Mouse (Mus musculus) heart, embryonic 12.5 days (tissue): ENCODE measurements around the gene Acod1. TPM values are rescaled to one million over a fixed set of nuclear protein-coding genes. Genes with fewer than 3 reads are reported as not detected.
A peak's percentile ranks its signal among the peaks of the same experiment; 100 is the strongest.

Experiments
- ATAC-seq: fragments of 200-750 bp; cut with Nextera tagmentation; 2 replicates; pipeline ENCODE4 v1.8.0; 2017; ENCODE audit warnings: moderate TSS enrichment, moderate library complexity; ENCODE audit not compliant: insufficient number of reproducible peaks, low FRiP score
- H3K27ac ChIP-seq: fragments of 300-500 bp; sonication (generic); 2 replicates; pipeline ENCODE4 v1.5.1; 2016; ENCODE audit warnings: mild to moderate bottlenecking, moderate library complexity; ENCODE audit not compliant: poor library complexity, severe bottlenecking
- H3K27me3 ChIP-seq: fragments of 300-500 bp; sonication (generic); replicated peaks from 2 replicates; pipeline ENCODE4 v1.6.1; 2016; ENCODE audit warnings: mild to moderate bottlenecking, moderate library complexity
- H3K36me3 ChIP-seq: fragments of 300-500 bp; sonication (generic); 2 replicates; pipeline ENCODE4 v1.6.1; 2016; ENCODE audit warnings: mild to moderate bottlenecking, moderate library complexity
- H3K4me1 ChIP-seq: fragments of 300-500 bp; sonication (generic); replicated peaks from 2 replicates; pipeline ENCODE4 v1.6.1; 2016; ENCODE audit warnings: mild to moderate bottlenecking
- H3K4me2 ChIP-seq: fragments of 300-500 bp; sonication (generic); 2 replicates; pipeline ENCODE4 v1.6.1; 2016; ENCODE audit warnings: mild to moderate bottlenecking, moderate library complexity
- H3K4me3 ChIP-seq: fragments of 300-500 bp; sonication (generic); 2 replicates; pipeline ENCODE4 v1.5.1; 2016; ENCODE audit warnings: mild to moderate bottlenecking
- H3K9ac ChIP-seq: fragments of 300-500 bp; sonication (generic); 2 replicates; pipeline ENCODE4 v1.6.1; 2016; ENCODE audit warnings: mild to moderate bottlenecking, moderate library complexity
- H3K9me3 ChIP-seq: fragments of 300-500 bp; sonication (generic); replicated peaks from 2 replicates; pipeline ENCODE4 v1.6.1; 2016; ENCODE audit warnings: mild to moderate bottlenecking, moderate library complexity
- WGBS: fragments of 180-500 bp; shearing (Covaris S2); methylation state at CpG from one replicate; pipeline ENCODE4 v1.1.7; 2016; 5-methylcytosine and 5-hydroxymethylcytosine counted together
- polyA plus RNA-seq: library from polyadenylated mRNA; unstranded; fragments of >200 nt; fragmentation: Nextera tagmentation; extraction: Ambion mirVana; gene quantifications from 2 replicates; pipeline ENCODE4 v1.2.1, GENCODE M21; 2016

Gene Acod1
- polyA plus RNA-seq, 1 experiment from 2014 or later: not detected

- 92% methylated on average over 8 of the region's 8 CpGs for WGBS
- H3K27me3 ChIP-seq: no peaks in the 10 kb centered on the region
- no peak overlapping the region for H3K4me3 ChIP-seq
- no peak overlapping the region for H3K27ac ChIP-seq
- H3K36me3 ChIP-seq: peaks cover 51% of the 10 kb centered on the region
- H3K9me3 ChIP-seq: no peaks in the 10 kb centered on the region
- H3K4me2 ChIP-seq: no peak overlapping the region
- ATAC-seq: no peak
- H3K9ac ChIP-seq: no peak overlapping the region
- 0 out of 2 replicates have a peak, but pooled peaks cover 6% of the 10 kb centered on the region for H3K4me1 ChIP-seq
Measured at GRCm38 (mm10) chr14:103073825-103074224, 27.0 kb downstream of the Acod1 start.

GRCm38 (mm10) chr14:103075166-103075565 lies 28.4 kb downstream of the Acod1 start:
- no peaks in the 10 kb centered on the region for H3K27me3 ChIP-seq
- no peak overlapping the region for H3K9ac ChIP-seq
- 0 out of 2 replicates have a peak, but pooled peaks cover 2% of the 10 kb centered on the region for H3K4me1 ChIP-seq
- WGBS: 73% methylated on average over 7 of the region's 7 CpGs
- ATAC-seq: no peak
- no peaks in the 10 kb centered on the region for H3K9me3 ChIP-seq
- no peak overlapping the region for H3K27ac ChIP-seq
- no peak overlapping the region for H3K4me3 ChIP-seq
- H3K36me3 ChIP-seq: peaks cover 58% of the 10 kb centered on the region
- no peak overlapping the region for H3K4me2 ChIP-seq

- H3K27me3 ChIP-seq: no peaks in the 10 kb centered on the region
- H3K36me3 ChIP-seq: peaks cover 53% of the 10 kb centered on the region
- 87% methylated on average over 9 of the region's 9 CpGs for WGBS
Measured at GRCm38 (mm10) chr14:103077272-103078005, 30.7 kb downstream of the Acod1 start.

GRCm38 (mm10) chr14:103078006-103078912 lies 31.5 kb downstream of the Acod1 start:
- Histone ChIP-seq H3K9ac (no peak overlapping the region), H3K4me1 (no peaks in the 10 kb centered on the region), H3K27me3 (no peaks in the 10 kb centered on the region), H3K4me2 (no peak overlapping the region), H3K4me3 (no peak overlapping the region), H3K36me3 (peaks cover 52% of the 10 kb centered on the region), H3K9me3 (no peaks in the 10 kb centered on the region), H3K27ac (no peak overlapping the region)
- no peak for ATAC-seq
- WGBS: 87% methylated on average over 16 of the region's 16 CpGs

More at GRCm38 (mm10) chr14:103077272-103078005, 30.7 kb downstream of the Acod1 start:
- Histone ChIP-seq H3K4me3 (no peak overlapping the region), H3K9me3 (no peaks in the 10 kb centered on the region), H3K4me2 (no peak overlapping the region), H3K9ac (no peak overlapping the region), H3K27ac (no peak overlapping the region), H3K4me1 (no peaks in the 10 kb centered on the region)
- ATAC-seq: no peak

GRCm38 (mm10) chr14:103079209-103079977 lies 32.6 kb downstream of the Acod1 start:
- no peak overlapping the region for H3K9ac ChIP-seq
- no peaks in the 10 kb centered on the region for H3K27me3 ChIP-seq
- H3K4me1 ChIP-seq: no peaks in the 10 kb centered on the region
- no peak overlapping the region for H3K4me2 ChIP-seq
- no peak overlapping the region for H3K4me3 ChIP-seq
- H3K36me3 ChIP-seq: peaks cover 45% of the 10 kb centered on the region
- 90% methylated on average over 9 of the region's 9 CpGs for WGBS
- H3K9me3 ChIP-seq: no peaks in the 10 kb centered on the region
- H3K27ac ChIP-seq: no peak overlapping the region
- no peak for ATAC-seq

- Histone ChIP-seq H3K4me2 (no peak overlapping the region), H3K27ac (peak overlapping the region; percentile 34; the same call in 1 of the 2 replicates), H3K9me3 (no peaks in the 10 kb centered on the region), H3K36me3 (peaks cover 58% of the 10 kb centered on the region), H3K9ac (no peak overlapping the region), H3K27me3 (no peaks in the 10 kb centered on the region), H3K4me1 (peaks cover 5% of the 10 kb centered on the region; the same call in 1 of the 2 replicates), H3K4me3 (no peak overlapping the region)
- 84% methylated on average over 1 of the region's 1 CpGs for WGBS
- no peak for ATAC-seq
Measured at GRCm38 (mm10) chr14:103085840-103086533, 39.2 kb downstream of the Acod1 start.

- Histone ChIP-seq H3K9me3 (no peaks in the 10 kb centered on the region), H3K9ac (no peak overlapping the region), H3K4me1 (peaks cover 8% of the 10 kb centered on the region), H3K27me3 (no peaks in the 10 kb centered on the region), H3K4me3 (no peak overlapping the region), H3K36me3 (peaks cover 59% of the 10 kb centered on the region), H3K4me2 (no peak overlapping the region), H3K27ac (no peak overlapping the region)
- 85% methylated on average over 4 of the region's 4 CpGs for WGBS
- peak; percentile 93 for ATAC-seq
Measured at GRCm38 (mm10) chr14:103086671-103087324, 40.0 kb downstream of the Acod1 start.

- no peaks in the 10 kb centered on the region for H3K9me3 ChIP-seq
- H3K9ac ChIP-seq: no peak overlapping the region
- no peak overlapping the region for H3K4me2 ChIP-seq
- no peak overlapping the region for H3K27ac ChIP-seq
- H3K4me1 ChIP-seq: peaks cover 12% of the 10 kb centered on the region
- ATAC-seq: no peak
- no peaks in the 10 kb centered on the region for H3K27me3 ChIP-seq
- WGBS: 69% methylated on average over 5 of the region's 5 CpGs
- no peak overlapping the region for H3K4me3 ChIP-seq
- H3K36me3 ChIP-seq: peaks cover 57% of the 10 kb centered on the region
Measured at GRCm38 (mm10) chr14:103087846-103088245, 41.1 kb downstream of the Acod1 start.

- no peak for ATAC-seq
- no peaks in the 10 kb centered on the region for H3K27me3 ChIP-seq
- no peaks in the 10 kb centered on the region for H3K9me3 ChIP-seq
- peaks cover 54% of the 10 kb centered on the region for H3K36me3 ChIP-seq
- WGBS: 72% methylated on average over 6 of the region's 6 CpGs
- H3K9ac ChIP-seq: no peak overlapping the region
- H3K27ac ChIP-seq: no peak overlapping the region
- H3K4me1 ChIP-seq: peaks cover 15% of the 10 kb centered on the region
- no peak overlapping the region for H3K4me3 ChIP-seq
- H3K4me2 ChIP-seq: no peak overlapping the region
Measured at GRCm38 (mm10) chr14:103088624-103089023, 41.8 kb downstream of the Acod1 start.

GRCm38 (mm10) chr14:103093236-103093635 lies 46.5 kb downstream of the Acod1 start:
- H3K27ac ChIP-seq: no peak overlapping the region
- H3K4me2 ChIP-seq: no peak overlapping the region
- peaks cover 26% of the 10 kb centered on the region for H3K4me1 ChIP-seq
- H3K36me3 ChIP-seq: peaks cover 41% of the 10 kb centered on the region
- 88% methylated on average over 3 of the region's 3 CpGs for WGBS
- no peak overlapping the region for H3K9ac ChIP-seq
- no peak overlapping the region for H3K4me3 ChIP-seq
- no peak for ATAC-seq
- no peaks in the 10 kb centered on the region for H3K9me3 ChIP-seq
- H3K27me3 ChIP-seq: no peaks in the 10 kb centered on the region
